Mouse (Mus musculus) heart, adult 8-10 months (tissue): Measurements from ENCODE around the gene Gm20388. TPM values are rescaled to one million over a fixed set of nuclear protein-coding genes. Genes with fewer than 3 reads are reported as not detected.
A peak's percentile ranks its signal among the peaks of the same experiment; 100 is the strongest.
"Not testable (repeated sequence)": the region's sequence is repeated elsewhere in the genome, so short reads cannot be mapped to it uniquely, and the experiment has no call there.

ENCODE experiments used
- DNase-seq: peaks from one replicate; pipeline ENCODE4 v3.0.0; 2022; ENCODE audit warnings: low spot score
- total RNA-seq, 4 experiments: library from RNA; stranded (reverse); gene quantifications; 2 replicates each; pipeline ENCODE4 v1.2.4; 2022

Gm20388 gene
- total RNA-seq, 4 experiments from 2014 or later = 4.2 to 6.7 TPM; not detected in 2

DNA sequence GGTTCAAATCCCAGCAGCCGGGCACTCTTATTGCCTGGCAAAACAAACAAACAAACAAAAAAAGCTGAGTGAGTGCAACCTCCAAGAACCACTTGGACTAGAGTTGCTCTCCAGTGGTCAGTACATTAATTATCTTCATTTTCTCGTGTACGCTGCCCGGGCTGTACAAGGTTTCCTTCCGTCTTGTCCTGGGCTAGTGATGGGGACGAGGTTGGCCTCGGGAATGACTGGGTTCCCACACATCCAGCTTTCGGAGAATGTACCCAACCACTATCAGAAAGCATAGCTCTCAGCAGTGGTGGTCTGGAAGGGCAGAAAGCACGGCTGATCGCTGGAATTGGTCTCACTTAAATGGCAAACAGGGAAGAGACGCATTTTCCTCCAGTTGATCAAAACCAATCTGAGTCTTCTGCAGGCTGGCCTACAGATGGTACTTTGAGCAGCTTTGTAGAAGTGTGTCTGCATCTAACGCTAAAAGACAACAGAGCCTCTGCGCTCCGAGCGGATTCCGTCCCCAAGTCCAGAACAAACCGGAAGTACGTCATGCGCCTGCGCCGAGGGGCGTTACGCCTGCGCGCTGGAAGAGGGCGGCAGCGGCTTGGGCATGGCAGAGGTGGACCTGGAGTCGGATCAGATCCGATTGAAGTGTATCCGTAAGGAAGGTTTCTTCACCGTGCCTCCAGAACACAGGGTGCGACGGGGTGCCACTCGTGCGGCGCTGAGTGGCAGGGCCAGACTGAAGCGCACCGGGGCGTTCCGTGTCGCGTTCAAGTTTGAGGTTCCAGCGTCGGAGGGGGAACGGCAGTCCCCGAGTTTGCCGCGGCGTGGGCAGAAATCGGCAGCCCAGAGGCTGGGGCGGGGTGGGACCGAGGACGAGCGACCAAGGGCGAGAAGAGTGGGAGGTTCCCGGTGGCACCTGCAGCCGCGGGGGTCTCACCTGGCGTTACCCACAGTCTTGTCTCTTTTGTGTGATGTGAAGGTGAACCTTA is 3313.9 kb downstream of the Gm20388 start, which contains the start of gene Cdk10:
Gene Cdk10 (plus strand): TSS at position 565 of the 989 bp plus-strand sequence.
- DNase-seq = peak; percentile 96

DNA sequence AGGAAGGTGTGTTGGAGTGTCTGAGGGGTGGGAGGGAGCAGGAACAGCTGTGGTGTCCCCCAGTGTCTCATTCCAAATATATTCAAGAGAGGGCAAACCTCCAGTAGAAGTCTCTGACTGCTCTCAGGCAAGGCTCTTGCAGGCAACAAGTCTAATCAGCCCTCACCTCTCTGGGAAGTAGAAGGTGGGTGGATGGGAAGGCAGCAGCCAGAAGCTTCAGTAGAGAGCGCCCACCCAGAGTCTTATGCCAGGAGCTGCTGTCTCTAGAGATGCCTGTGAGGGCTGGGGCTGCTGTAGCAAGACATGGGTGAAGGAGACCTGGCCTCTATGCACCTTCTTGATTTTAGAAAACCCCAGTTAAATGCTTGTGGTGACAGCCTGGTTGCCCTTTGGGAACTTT is 3317.8 kb downstream of the Gm20388 start:
- DNase-seq = no peak

DNA sequence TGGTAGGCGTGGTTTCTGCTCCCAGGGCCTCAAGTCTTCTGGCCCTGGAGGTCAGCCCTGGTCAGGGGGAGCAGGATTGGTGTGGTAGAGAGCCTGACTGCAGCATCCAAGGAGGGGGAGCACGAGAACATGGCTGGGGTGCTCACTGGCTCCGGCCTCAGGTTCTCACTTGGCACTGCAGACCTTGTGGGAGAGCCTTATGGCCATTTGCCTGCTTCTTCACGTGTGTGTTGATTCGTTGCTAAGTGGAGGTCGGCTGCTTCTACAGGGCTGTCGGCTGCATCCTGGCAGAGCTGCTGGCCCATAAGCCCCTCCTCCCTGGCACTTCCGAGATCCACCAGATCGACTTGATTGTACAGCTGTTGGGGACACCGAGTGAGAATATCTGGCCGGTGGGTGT is 3319.7 kb downstream of the Gm20388 start:
- not testable (repeated sequence) for DNase-seq

DNA sequence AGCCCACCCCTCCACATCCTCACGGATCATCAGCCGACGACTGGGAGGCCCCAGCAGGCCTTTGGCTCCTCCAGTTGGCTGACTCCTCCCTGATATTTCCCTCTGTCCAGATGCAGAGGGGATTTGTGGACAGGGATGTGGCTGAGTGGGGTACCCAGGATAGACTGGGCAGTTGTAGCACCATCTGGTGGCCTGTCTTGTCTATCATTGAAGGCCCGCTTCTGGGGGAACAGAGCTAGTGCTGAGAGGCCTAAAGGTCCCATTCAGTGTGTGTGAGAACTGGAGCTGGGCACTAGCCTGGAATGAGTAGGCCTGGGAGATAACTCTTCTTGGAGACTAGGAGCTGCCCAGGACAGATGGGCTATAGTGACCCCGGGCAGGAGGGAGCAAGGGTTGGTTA is 3321.1 kb downstream of the Gm20388 start:
- DNase-seq = no peak

DNA sequence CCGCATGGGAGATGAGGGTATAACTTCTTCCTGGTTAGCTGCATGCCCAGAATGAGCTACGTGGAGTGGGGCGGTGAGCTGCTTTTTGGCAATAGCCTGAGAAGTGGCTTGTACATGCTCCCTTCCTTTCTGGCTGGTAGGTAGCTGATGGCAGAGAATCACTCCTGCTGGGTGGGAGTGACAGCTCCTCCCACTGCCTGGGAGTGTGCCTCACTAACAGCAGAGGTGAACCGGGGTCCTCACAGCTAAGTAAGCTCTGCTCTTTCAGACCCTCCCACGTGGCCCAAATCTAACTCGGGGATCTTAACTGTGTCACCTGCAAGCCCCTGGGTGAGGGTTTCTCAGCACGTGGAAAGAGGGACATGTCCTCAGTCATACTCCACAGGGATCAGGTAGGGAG is 3321.9 kb downstream of the Gm20388 start:
- no peak for DNase-seq

DNA sequence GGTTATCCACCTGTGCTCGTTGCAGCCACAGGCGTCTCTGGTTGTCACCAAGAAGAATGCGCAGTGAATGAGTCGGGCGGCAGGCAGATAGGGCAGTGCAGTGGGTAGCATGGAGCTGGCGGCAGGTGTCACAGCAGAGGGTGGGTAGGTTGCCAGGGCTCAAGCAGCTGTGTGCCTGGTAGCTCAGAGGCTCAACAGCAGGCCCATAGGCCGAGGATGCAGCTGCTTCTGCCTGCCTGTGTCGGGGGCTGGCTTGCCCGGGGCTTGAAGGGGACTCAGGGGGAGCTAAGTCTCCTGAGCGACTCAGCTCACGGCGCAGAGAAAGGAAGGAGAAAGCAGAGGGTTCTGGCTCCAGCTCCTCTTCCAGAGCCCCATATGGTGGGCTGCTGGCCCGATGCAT is 3322.7 kb downstream of the Gm20388 start:
- DNase-seq = no peak

DNA sequence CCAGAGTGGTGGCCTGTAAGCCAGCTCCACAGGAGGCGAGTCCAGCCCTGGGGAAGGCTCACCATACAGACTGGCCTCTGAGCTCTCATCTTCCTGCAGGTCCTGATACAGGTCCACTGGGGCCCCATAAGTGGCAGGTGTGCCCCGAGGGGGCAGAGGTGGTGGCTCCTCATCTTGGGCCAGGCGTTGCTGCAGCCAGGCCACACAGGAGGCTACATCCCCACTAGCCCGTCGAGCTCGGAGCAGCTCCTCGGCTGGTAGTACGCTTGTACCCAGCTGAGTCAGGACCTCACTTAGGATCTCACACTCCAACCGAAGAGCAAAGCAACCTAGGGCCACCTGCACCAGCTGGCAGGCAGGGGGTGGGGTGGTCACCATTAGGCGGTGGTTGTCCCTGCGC is 3323.1 kb downstream of the Gm20388 start:
- no peak for DNase-seq

DNA sequence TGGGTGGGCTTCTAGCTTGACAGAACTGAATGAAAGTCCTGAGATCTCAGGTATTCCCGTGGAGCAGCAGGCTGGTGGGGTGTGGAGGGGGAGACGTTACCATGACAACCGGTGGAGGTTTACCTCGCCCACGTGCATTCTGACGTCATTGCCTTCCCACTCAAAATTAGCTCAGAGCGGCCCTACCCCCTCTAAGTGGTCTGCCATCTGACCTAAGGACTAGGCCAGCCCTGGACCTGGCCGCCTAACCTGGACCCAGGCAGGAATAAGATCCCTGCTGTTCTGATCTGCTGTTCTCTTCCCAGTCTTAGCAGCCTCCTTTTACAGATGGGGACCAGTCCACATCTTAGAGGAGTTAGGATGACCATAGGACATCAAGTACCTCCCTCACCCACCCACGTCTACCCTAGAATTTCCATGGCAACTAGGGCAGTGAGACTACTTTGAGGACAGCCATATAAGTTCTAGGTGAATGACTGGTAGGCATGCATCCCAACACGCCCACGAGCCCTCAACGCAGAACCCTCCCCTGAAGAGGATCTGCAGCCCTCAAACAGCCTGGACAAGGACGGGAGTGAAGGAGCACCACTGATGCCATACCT is 3324.4 kb downstream of the Gm20388 start:
- DNase-seq = no peak

DNA sequence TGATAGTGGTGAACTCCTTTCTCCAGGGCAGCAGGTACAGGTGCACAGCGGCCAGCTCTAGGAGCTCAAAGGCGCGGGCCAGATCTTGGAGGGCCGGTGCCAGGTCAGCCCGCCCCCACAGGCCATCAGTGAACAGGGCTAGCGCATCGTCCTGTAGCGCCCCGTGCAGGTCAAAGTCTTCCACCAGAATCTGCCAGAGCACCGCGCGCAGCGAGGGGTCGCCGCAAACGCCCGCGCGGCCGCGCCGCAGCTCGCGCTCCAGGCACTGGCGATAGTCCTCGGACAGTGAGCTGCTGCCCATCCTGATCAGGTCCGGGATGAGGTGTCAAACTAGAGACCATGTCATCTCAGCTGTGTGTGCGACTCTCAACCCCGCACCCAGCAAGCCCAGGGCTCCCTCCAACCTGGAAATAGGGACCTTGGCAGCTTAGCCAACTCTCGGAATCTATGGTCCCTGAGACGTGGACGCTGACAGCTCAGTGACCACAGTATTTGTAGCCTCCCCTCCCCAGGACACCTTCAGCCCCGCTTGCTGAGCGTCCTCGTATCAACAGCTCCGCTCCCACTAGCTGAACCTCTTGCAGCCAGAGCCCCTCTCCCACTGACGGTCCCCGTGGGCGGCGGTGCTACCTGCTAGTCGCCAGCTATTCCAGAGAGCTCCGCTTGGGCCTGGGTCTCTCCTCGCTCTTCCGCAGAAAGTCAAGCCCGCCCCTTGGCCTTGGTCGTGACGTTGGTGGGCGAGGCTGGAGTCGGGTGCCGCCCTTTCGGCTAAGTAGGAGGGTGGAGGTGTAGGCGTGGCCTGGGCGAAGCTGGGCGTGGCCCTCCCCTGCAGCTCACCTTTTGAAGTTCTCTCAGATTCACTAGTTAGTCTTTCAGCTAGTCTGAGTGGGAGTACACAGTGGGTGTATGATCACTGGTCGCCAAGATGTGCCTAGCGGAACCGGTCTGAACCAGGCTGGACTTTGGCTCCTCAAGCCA is 3325.2 kb downstream of the Gm20388 start, which contains the start of gene Spata2l:
Gene Spata2l (minus strand): TSS at position 714 of the 978 bp plus-strand sequence.
- peak; percentile 81 for DNase-seq

DNA sequence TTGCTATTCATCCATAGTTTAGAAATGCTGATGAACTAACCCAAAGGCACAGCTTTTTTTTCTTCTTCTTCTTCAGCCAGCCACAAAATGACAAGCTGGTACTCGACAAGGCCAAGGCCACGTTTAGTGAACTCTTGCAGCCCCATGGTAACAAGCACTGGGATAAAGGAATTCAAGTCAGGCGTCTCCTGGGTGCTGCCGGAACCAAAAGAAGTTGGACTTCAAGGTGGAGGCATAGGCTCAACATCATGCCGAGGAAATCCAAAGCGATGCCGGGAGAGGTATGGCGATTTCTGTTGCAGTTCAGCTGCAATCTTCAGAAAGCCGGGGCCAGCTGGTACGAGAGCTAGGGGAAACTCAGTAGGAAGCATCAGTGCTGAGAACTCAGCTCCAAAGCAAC is 3328.8 kb downstream of the Gm20388 start:
- no peak for DNase-seq

DNA sequence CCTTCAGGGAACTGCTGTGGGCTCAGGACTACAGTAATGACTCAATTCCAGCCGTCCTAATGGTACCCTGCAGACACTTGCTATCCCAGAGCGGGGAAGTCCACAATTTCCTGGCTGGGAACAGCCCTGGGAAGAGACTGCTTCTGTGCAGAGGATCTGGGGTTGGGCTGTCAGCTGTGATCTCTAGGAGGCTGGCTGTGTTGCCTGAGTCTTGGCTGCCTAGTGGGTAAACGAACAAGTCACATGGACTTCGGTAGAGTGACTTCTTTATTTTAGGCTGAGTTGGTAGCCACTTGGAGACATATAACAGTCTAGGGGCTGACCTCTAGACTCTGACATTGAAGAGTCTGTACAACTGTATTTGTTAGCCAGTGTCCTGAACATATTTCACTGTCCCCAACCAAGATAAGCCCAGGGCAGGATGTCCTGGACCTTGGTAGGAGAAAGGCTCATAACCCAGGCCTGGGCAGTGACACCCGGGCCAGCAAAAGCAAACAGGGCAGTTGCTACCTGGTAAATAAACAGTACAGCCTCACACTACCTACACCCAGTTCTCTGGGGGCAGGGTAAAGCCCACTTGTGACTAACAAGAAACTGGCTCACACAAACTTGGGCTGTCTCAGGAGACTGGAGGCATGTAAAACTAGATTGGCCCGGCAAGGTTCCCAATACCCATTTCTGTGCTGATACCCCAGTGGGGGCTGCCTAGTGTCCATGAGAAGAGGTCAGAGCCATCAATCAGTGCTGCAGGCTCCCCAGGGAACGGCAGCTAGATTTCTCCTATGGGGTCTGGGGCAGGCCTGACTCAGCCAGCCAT is 3331.7 kb downstream of the Gm20388 start:
- peak; percentile 35 for DNase-seq

DNA sequence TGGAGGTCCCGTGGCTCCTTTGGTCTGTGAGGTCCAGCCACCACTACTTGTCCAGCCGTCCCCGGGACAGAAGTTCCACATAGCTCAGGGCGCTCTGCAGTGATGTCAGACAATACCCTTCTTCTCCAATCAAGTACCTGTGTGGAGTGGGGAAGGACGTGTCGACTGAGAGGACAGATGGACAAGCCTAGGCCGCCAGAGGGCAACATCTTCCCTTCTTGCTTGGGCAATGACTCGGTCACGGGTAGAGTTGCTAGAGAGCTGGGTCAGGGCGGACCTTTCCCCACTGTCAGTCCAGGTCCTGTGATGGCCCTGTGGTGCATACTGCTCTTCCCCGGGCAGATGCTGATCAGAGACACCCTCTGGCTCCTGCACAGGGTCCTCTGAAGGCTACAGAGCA is 3332.4 kb downstream of the Gm20388 start:
- no peak for DNase-seq

DNA sequence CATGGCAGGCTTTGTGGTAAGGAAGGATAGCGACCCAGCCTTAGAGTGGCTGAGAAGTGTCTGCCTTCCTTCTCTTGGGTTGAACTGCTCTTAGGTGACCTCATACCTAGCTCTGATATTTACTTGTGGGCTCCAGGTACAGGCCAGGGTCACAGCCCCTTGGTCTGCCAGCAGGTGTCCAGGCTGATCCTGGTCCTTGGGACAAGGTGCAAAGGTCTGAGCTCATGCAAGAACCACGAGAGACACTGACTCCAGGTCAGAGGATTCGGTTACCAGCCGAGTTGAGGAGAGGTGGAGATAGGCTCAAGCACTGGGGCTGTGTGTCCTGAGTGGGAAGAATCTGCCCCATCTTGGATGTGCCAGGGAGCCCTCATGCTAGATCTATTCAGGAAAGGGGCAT is 3333.7 kb downstream of the Gm20388 start:
- DNase-seq = no peak

DNA sequence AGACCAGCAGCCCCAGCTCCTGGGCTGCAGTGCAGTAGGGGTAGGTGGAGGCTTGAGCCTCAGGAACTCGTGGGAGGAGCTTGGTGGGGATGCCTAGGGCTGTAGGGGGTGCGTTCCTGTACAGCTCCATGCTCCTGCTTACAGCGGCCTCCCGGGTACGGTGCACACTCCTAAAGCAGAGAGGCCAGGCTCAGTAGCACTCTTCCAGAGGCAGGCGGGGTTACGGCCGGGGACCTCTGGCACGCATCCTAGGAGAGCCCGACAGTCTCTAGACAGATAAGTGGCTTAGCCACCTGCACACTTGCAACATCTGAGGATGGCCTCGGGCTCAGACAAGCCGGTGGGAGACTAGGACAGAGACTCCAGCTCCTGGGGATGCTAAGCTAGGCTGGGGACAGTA is 3334.9 kb downstream of the Gm20388 start:
- DNase-seq = no peak

DNA sequence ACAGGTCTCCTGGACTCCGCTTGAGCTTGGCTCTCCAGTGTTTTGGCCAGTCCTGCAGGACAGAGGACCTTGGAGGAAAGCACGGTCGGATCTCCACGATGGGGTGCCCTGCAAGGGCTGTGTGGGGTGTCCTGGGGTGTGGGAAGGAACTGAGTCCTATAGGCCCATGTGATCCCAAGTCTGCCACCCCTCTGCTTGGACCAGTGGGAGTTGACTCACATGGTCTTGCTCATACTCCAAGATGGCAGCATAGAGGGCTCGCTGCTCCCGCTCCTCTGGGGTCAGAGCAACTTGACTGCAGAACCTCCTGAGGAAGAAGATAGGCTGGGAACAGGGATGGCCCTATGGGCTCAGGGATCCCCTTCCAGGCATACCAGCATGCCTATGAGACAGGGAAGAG is 3337.1 kb downstream of the Gm20388 start:
- DNase-seq = no peak

DNA sequence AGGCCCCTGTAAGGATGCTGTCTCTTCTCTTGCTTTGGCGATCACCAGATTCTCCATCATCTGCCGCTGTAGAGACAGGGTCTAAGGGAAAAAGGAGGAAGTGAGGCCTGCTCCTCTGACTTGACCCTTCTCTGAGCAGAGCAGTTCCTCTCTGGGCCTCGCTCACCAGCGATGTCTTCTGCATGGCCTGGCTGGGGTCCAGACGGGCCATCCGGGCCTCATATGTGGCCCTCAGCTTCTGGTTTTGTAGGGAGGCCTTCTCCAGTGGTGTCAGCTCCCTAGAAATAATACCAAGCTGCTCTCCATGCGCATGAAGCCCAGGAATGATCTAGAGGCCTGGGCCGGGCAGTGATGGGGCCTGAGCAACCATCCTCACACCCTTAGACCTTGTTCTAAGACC is 3338.0 kb downstream of the Gm20388 start:
- DNase-seq = no peak

DNA sequence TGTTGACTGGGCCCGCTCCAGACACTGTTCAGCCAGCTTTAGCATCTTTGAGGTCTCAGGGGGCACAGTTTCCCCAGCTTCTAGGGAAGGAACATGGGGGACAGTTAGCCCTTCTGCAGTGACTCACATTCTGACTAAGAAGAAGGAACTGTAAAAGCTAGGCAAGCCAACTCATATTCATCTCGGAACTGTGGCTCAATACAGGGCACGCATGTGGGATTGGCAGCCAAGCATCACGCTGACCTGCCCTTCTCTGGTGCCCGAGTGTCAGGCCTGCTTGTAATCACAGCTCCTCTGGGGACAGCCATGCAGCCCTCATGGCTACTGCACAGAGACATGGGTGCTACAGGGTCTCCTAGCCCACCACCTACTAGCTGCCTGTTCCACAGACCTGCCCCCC is 3340.3 kb downstream of the Gm20388 start:
- DNase-seq = no peak

DNA sequence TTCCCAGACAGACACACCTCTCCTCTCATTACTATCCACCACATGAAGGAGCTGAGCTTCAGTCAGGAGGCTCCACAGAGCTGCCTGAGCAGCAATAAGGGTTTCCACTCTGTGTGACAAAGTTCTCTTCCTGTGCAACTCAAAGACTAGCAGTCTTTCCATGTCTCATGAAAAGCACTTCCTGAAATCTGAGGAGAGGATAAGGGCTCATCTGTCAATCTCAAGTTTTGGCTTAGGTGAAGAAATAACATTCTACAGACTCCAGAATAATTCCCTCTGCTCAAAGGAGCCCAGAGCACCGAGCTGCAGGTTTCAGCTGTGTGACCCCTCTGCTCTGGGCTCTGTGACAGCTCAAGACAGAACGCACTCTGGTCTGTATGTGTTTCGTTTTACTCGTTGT is 3342.3 kb downstream of the Gm20388 start:
- DNase-seq = no peak

DNA sequence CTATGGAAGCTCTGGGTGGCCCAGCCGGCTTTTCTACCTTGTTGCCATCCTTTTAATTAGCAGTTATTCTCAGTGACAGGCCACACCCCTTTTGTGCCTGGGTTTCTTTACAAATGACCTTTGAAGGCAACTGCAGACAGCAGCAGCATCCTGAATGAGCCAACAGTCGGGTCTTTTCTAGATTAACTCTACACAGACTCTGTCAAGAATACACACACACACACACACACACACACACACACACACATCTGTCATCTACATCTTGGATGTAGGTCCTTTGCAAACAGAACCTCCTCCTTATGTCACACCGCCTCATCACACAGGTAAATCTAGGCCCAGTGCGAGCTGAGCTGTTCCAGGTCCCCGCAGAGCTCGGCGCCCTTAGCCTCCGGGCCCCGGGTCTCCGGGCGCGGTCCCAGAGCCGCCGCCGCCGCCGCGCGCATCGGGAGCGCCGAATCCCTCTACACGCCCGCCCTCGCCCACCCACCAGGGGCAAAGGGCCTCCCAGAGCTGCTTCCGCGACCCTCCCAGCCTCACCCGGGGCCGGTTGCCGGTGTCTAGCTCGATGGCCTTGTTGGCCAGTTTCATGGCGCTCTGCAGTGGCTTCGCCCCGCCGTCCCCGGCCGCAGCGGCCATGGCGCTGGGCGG is 3342.9 kb downstream of the Gm20388 start:
- no peak for DNase-seq
